Comparison of ENCODE assay signal across 8 mouse cellular contexts in genomic region chr1:7010184-7010583, GRCm38 (mm10).
DNase-seq lines count a peak whose midpoint lies in the region.

No protein-coding gene starts in this region.

- H3K27ac ChIP-seq in midbrain, embryonic 10.5 days (replicated peaks): no peak overlapping the region

- H3K9me3 ChIP-seq in midbrain, embryonic 10.5 days (replicated peaks): peaks cover 4% of the 10 kb centered on the region; the same call in 1 of the 2 replicates

- DNase-seq in gastrocnemius, adult 18-20 months (ENCODE audit: low spot score): peak; percentile 20
- DNase-seq in gastrocnemius, postnatal 25 days: no peak
- DNase-seq in 3T3-L1 (ENCODE audit: low read depth, low spot score): peak; percentile 43
- peak; percentile 49 for DNase-seq in adrenal gland, postnatal 10 days
- peak; percentile 6 to 22 for DNase-seq in frontal cortex, postnatal 10 days (ENCODE audit: low spot score in 2 of 2)
- peak; percentile 49 for DNase-seq in layer of hippocampus, adult 9-11 months
- peak; percentile 40 for DNase-seq in right cerebral cortex, adult 18-20 months
- DNase-seq in midbrain, embryonic 10.5 days (ENCODE audit: low spot score): no peak

- H3K4me1 ChIP-seq in midbrain, embryonic 10.5 days: no peaks in the 10 kb centered on the region

- no peaks in the 10 kb centered on the region for H3K27me3 ChIP-seq in midbrain, embryonic 10.5 days (ENCODE audit: low read depth, poor library complexity, severe bottlenecking)

- H3K36me3 ChIP-seq in midbrain, embryonic 10.5 days: no peaks in the 10 kb centered on the region

- 32% methylated on average over 1 of the region's 1 CpGs for WGBS in midbrain, embryonic 10.5 days

- H3K4me3 ChIP-seq in midbrain, embryonic 10.5 days: no peak overlapping the region

Comparison
In these comparisons a context has a peak if more than half of its experiments do, and no peak if none do; other contexts are left out.
1. DNase-seq: peak in gastrocnemius, adult 18-20 months (single experiment), 3T3-L1 (single experiment), adrenal gland, postnatal 10 days (single experiment), frontal cortex, postnatal 10 days (2 of 2), layer of hippocampus, adult 9-11 months (single experiment) and right cerebral cortex, adult 18-20 months (single experiment); none in gastrocnemius, postnatal 25 days (single experiment) and midbrain, embryonic 10.5 days (single experiment).